Mouse (Mus musculus) hindbrain, embryonic 12.5 days (tissue): Measurements from ENCODE around the gene Etfbkmt. TPM values are rescaled to one million over a fixed set of nuclear protein-coding genes. Genes with fewer than 3 reads are reported as not detected.
"Not testable (repeated sequence)": the region's sequence is repeated elsewhere in the genome, so short reads cannot be mapped to it uniquely, and the experiment has no call there.

Experiments used
- ATAC-seq: fragments of 200-750 bp; cut with Nextera tagmentation; 2 replicates; pipeline ENCODE4 v1.8.0; 2017; ENCODE audit warnings: moderate TSS enrichment; ENCODE audit not compliant: low FRiP score
- H3K27ac ChIP-seq: fragments of 300-500 bp; sonication (generic); 2 replicates; pipeline ENCODE4 v1.5.1; 2016; ENCODE audit warnings: mild to moderate bottlenecking
- H3K27me3 ChIP-seq: fragments of 300-500 bp; sonication (generic); 2 replicates; pipeline ENCODE4 v1.6.1; 2016; ENCODE audit warnings: mild to moderate bottlenecking
- H3K36me3 ChIP-seq: fragments of 300-500 bp; sonication (generic); 2 replicates; pipeline ENCODE4 v1.6.1; 2016; ENCODE audit warnings: mild to moderate bottlenecking
- H3K4me1 ChIP-seq: fragments of 300-500 bp; sonication (generic); 2 replicates; pipeline ENCODE4 v1.6.1; 2016
- H3K4me2 ChIP-seq: fragments of 300-500 bp; sonication (generic); replicated peaks from 2 replicates; pipeline ENCODE4 v1.6.1; 2016; ENCODE audit warnings: mild to moderate bottlenecking
- H3K4me3 ChIP-seq: fragments of 300-500 bp; sonication (generic); 2 replicates; pipeline ENCODE4 v1.5.1; 2016; ENCODE audit warnings: mild to moderate bottlenecking
- H3K9ac ChIP-seq: fragments of 300-500 bp; sonication (generic); 2 replicates; pipeline ENCODE4 v1.6.1; 2016; ENCODE audit warnings: mild to moderate bottlenecking, moderate library complexity
- H3K9me3 ChIP-seq: fragments of 300-500 bp; sonication (generic); replicated peaks from 2 replicates; pipeline ENCODE4 v1.6.1; 2016; ENCODE audit warnings: mild to moderate bottlenecking
- WGBS: fragments of 180-500 bp; shearing (Covaris S2); methylation state at CpG from one replicate; pipeline ENCODE4 v1.1.7; 2016; 5-methylcytosine and 5-hydroxymethylcytosine counted together
- polyA plus RNA-seq: library from polyadenylated mRNA; unstranded; fragments of >200 nt; fragmentation: Nextera tagmentation; extraction: Ambion mirVana; gene quantifications from 2 replicates; pipeline ENCODE4 v1.2.1, GENCODE M21; 2016

Etfbkmt gene
- polyA plus RNA-seq, 1 experiment from 2014 or later: 8.8 TPM

- no peaks in the 10 kb centered on the region for H3K27me3 ChIP-seq
- H3K4me3 ChIP-seq: no peak overlapping the region
- no peak overlapping the region for H3K4me2 ChIP-seq
- H3K36me3 ChIP-seq: no peaks in the 10 kb centered on the region
- no peak overlapping the region for H3K27ac ChIP-seq
- WGBS: 94% methylated on average over 3 of the region's 3 CpGs
- H3K9me3 ChIP-seq: no peaks in the 10 kb centered on the region
- no peak overlapping the region for H3K9ac ChIP-seq
- peaks cover 3% of the 10 kb centered on the region for H3K4me1 ChIP-seq
- ATAC-seq: no peak
These were observed 638 bp upstream of the Etfbkmt start for GRCm38 (mm10) chr6:149139011-149139410.

GRCm38 (mm10) chr6:149141393-149142173 lies 1.9 kb downstream of the Etfbkmt start:
- peak overlapping the region; percentile 41 for H3K4me3 ChIP-seq
- H3K9ac ChIP-seq: peak overlapping the region; percentile 56
- peaks cover 3% of the 10 kb centered on the region for H3K4me1 ChIP-seq
- no peaks in the 10 kb centered on the region for H3K27me3 ChIP-seq
- no peaks in the 10 kb centered on the region for H3K9me3 ChIP-seq
- H3K27ac ChIP-seq: no peak overlapping the region
- peak; percentile 89 for ATAC-seq
- 6% methylated on average over 36 of the region's 36 CpGs for WGBS
- H3K4me2 ChIP-seq: peak overlapping the region; percentile 65
- 0 out of 2 replicates have a peak, but pooled peaks cover 4% of the 10 kb centered on the region for H3K36me3 ChIP-seq

DNA sequence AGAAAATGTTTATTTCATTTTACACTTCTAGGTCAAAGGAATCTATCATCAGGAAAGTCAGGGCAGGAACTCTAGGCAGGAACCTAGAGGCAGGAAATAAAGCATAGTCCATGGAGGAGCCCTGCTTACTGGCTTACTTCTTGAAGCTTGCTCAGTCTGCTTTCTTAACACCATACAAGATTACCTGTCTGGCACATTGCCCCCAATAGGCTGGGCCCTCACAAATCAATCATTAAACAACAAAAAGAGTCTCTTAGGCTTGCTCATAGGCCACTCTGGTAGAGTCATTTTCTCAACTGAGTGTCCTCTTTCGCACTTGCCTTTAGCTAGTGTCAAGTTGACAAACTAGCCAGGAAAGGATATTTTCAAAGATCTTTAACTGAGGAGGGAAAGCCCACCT lies 5.5 kb downstream of the Etfbkmt start:
- ATAC-seq: no peak
- Histone ChIP-seq H3K27ac (no peak overlapping the region), H3K4me3 (no peak overlapping the region), H3K4me1 (peaks cover 3% of the 10 kb centered on the region), H3K36me3 (0 out of 2 replicates have a peak, but pooled peaks cover 4% of the 10 kb centered on the region), H3K27me3 (no peaks in the 10 kb centered on the region), H3K9ac (no peak overlapping the region), H3K9me3 (no peaks in the 10 kb centered on the region), H3K4me2 (no peak overlapping the region)
- 100% methylated on average over 1 of the region's 1 CpGs for WGBS

GRCm38 (mm10) chr6:149148436-149149229 lies 9.0 kb downstream of the Etfbkmt start:
- H3K9me3 ChIP-seq: no peaks in the 10 kb centered on the region
- no peak overlapping the region for H3K4me2 ChIP-seq
- H3K36me3 ChIP-seq: peaks cover 12% of the 10 kb centered on the region
- H3K4me3 ChIP-seq: no peak overlapping the region
- H3K27me3 ChIP-seq: no peaks in the 10 kb centered on the region
- 88% methylated on average over 7 of the region's 7 CpGs for WGBS
- H3K27ac ChIP-seq: no peak overlapping the region
- no peak for ATAC-seq
- no peak overlapping the region for H3K9ac ChIP-seq
- no peaks in the 10 kb centered on the region for H3K4me1 ChIP-seq

- H3K36me3 ChIP-seq: peaks cover 17% of the 10 kb centered on the region
- H3K4me2 ChIP-seq: no peak overlapping the region
- H3K9ac ChIP-seq: no peak overlapping the region
- no peaks in the 10 kb centered on the region for H3K9me3 ChIP-seq
- ATAC-seq: no peak
- no peaks in the 10 kb centered on the region for H3K27me3 ChIP-seq
- whole genome bisulfite sequencing: 96% methylated on average over 2 of the region's 2 CpGs
- H3K4me1 ChIP-seq: no peaks in the 10 kb centered on the region
- no peak overlapping the region for H3K27ac ChIP-seq
- no peak overlapping the region for H3K4me3 ChIP-seq
These were observed 12.5 kb downstream of the Etfbkmt start for GRCm38 (mm10) chr6:149152119-149152518.

DNA sequence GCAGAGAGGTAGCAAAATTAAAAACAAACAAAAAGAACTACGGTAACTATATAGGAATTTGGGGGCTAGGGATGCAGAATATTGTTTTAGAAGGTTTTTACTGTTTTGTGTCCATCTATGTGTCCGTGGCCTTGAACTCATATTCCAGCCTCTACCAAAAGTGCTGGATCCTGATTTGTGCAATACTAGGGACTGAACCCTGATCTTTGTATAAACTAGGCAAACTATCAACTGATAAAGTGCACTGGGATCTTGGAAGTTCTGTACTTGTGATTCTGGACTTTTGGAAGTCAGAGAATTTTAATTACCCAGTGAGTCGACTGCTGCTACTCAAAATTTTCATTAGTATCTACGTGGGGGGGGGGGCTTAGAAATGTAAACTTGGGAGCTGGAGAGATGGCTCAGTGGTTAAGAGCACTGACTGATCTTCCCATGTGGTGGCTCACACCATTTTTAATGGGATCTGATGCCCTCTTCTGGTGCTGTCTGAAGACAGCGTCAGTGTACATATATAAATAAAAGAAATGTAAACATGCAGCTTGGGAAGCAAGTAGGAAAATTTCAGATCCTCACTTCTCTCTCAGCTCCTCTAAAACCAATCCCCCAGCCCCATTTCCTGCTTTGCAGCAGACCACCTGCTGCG lies 13.9 kb downstream of the Etfbkmt start:
- no peaks in the 10 kb centered on the region for H3K27me3 ChIP-seq
- no peak overlapping the region for H3K9ac ChIP-seq
- ATAC-seq: no peak
- no peak overlapping the region for H3K27ac ChIP-seq
- 44% methylated on average over 6 of the region's 6 CpGs for WGBS
- H3K9me3 ChIP-seq: no peaks in the 10 kb centered on the region
- H3K4me2 ChIP-seq: no peak overlapping the region
- no peaks in the 10 kb centered on the region for H3K4me1 ChIP-seq
- peaks cover 25% of the 10 kb centered on the region for H3K36me3 ChIP-seq
- no peak overlapping the region for H3K4me3 ChIP-seq

- no peak overlapping the region for H3K4me2 ChIP-seq
- WGBS: 21% methylated on average over 8 of the region's 8 CpGs
- no peak for ATAC-seq
- no peak overlapping the region for H3K4me3 ChIP-seq
- H3K27me3 ChIP-seq: no peaks in the 10 kb centered on the region
- H3K27ac ChIP-seq: no peak overlapping the region
- H3K9ac ChIP-seq: no peak overlapping the region
- H3K4me1 ChIP-seq: no peaks in the 10 kb centered on the region
- peaks cover 31% of the 10 kb centered on the region for H3K36me3 ChIP-seq
- H3K9me3 ChIP-seq: no peaks in the 10 kb centered on the region
These were observed 14.7 kb downstream of the Etfbkmt start for GRCm38 (mm10) chr6:149154116-149155030.

- Histone ChIP-seq H3K4me2 (no peak overlapping the region), H3K9me3 (no peaks in the 10 kb centered on the region), H3K27me3 (no peaks in the 10 kb centered on the region), H3K4me3 (no peak overlapping the region), H3K9ac (no peak overlapping the region), H3K27ac (no peak overlapping the region), H3K4me1 (no peaks in the 10 kb centered on the region), H3K36me3 (peaks cover 36% of the 10 kb centered on the region)
- 60% methylated on average over 3 of the region's 3 CpGs for WGBS
- no peak for ATAC-seq
These were observed 15.6 kb downstream of the Etfbkmt start for GRCm38 (mm10) chr6:149155031-149155841.

DNA sequence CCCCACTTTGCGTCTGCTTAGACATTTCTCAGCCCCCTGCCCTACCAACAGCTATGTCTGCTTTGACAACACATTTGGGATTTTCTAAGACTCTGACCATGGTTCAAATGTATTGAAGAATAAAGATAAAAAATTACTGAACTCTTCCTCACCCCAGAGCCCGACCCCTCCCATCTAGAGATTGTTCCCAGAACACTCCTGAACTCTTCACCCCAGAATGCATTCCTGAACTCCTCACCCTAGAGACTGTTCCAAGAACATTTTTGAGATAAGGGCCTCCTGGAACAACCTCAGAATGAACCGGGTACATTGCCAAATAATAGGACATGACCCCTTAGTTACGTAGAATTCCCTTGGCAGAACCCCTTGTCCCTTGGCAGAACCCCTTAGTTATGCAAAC lies 27.4 kb downstream of the Etfbkmt start:
- not testable (repeated sequence) for H3K4me3 ChIP-seq, H3K27me3 ChIP-seq, ATAC-seq, H3K4me2 ChIP-seq, H3K4me1 ChIP-seq, H3K9ac ChIP-seq, H3K9me3 ChIP-seq, H3K27ac ChIP-seq
- 86% methylated on average over 4 of the region's 4 CpGs for WGBS
- peaks cover 57% of the 10 kb centered on the region for H3K36me3 ChIP-seq

DNA sequence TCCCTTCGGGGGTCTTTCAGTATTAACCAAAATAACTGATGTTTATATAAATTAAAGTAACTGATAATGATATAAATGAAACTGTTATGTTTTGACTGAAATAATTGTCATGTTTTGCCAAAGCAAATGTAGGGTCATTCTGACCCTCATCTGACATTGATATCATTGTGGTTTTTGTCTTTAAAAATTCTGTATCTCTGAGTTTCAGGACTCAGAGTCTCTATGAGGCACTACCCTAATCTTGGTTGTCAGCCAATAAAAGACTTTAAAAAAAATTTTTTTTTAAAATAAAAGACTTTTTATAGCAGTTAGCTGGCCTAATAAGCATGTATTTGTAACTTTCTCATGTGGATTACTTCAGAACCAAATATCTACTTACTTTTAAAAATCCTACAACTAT lies 28.0 kb downstream of the Etfbkmt start:
- WGBS: 97% methylated on average over 1 of the region's 1 CpGs
- no peak overlapping the region for H3K4me2 ChIP-seq
- H3K4me3 ChIP-seq: no peak overlapping the region
- H3K27me3 ChIP-seq: no peaks in the 10 kb centered on the region
- no peak overlapping the region for H3K9ac ChIP-seq
- ATAC-seq: no peak
- peaks cover 50% of the 10 kb centered on the region for H3K36me3 ChIP-seq
- H3K4me1 ChIP-seq: no peaks in the 10 kb centered on the region
- no peaks in the 10 kb centered on the region for H3K9me3 ChIP-seq
- H3K27ac ChIP-seq: no peak overlapping the region

DNA sequence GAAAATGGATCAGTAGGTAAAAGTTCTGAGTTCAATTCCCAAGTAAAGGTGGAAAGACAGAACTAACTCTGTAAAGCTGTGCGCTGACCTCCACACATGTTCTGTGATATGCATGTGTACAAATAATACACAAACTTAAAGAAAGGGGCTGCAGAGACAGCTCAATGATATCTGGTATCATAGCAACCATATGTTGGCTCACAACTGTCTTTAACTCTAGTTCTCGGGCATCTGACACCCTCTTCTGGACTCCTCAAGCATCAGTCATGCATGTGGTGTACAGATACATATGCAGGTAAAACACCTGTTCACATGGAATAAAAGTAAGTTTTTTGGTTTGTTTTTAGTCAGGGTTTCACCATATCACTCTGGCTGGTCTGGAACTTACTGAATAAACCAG lies 28.8 kb downstream of the Etfbkmt start:
- H3K27me3 ChIP-seq: no peaks in the 10 kb centered on the region
- no peak overlapping the region for H3K4me3 ChIP-seq
- no peak for ATAC-seq
- peaks cover 50% of the 10 kb centered on the region for H3K36me3 ChIP-seq
- H3K9me3 ChIP-seq: no peaks in the 10 kb centered on the region
- H3K27ac ChIP-seq: no peak overlapping the region
- H3K4me2 ChIP-seq: no peak overlapping the region
- WGBS: 91% methylated on average over 2 of the region's 2 CpGs
- H3K4me1 ChIP-seq: no peaks in the 10 kb centered on the region
- no peak overlapping the region for H3K9ac ChIP-seq
